Mouse (Mus musculus): ENCODE data around the gene Tpgs1.

DNA sequence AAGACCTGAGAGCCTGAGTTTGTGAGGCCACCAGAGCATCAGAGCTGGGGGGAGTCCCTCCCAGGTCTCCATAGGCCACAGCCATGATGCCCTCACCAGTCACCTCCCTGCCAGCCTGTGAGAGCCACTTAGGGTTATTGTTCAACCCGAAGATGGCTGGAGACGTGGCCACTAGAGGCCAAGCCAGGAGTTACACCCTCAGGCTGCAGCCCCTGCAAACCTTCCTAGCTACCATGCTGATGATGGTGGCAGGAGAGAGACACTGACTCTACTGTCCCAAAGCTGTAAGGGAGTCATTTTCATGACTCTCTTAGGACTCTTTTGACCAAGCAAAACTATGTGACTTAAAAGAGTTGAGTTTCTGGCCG, 2.9 kb downstream of the Tpgs1 start:
- no peak for TF ChIP-seq CTCF (IDR thresholded peaks at IDR 0.05; ENCODE audit: borderline replicate concordance, insufficient read depth, low read length)
- TF ChIP-seq POLR2A (IDR thresholded peaks at IDR 0.05; ENCODE audit: low read depth, low read length), result no peak

All from embryonic fibroblast, embryonic 13.5 days (primary cell).